Mouse (Mus musculus) megakaryocyte, embryonic 14.5 days (primary cell): Measurements from ENCODE around the gene Il2ra.

ENCODE experiments used
- FLI1 ChIP-seq: IDR thresholded peaks from 2 replicates; pipeline ENCODE4 v1.6.1; 2012; ENCODE audit warnings: low read length, inconsistent platforms, mixed read lengths
- GATA1 ChIP-seq: IDR thresholded peaks from 3 replicates; pipeline ENCODE4 v1.6.1; 2012; ENCODE audit warnings: mixed read lengths, low read length, inconsistent platforms, borderline replicate concordance

GRCm38 (mm10) chr2:11665326-11665725 lies 22.7 kb downstream of the Il2ra start:
- no peak for TF ChIP-seq GATA1
- no peak for TF ChIP-seq FLI1
